Mouse (Mus musculus): ENCODE results near the gene Dlx5. TPM values are rescaled to one million over a fixed set of nuclear protein-coding genes. Genes with fewer than 3 reads are reported as not detected.

Gene Dlx5
- polyA plus RNA-seq, 1 experiment from 2014 or later: not detected

DNA sequence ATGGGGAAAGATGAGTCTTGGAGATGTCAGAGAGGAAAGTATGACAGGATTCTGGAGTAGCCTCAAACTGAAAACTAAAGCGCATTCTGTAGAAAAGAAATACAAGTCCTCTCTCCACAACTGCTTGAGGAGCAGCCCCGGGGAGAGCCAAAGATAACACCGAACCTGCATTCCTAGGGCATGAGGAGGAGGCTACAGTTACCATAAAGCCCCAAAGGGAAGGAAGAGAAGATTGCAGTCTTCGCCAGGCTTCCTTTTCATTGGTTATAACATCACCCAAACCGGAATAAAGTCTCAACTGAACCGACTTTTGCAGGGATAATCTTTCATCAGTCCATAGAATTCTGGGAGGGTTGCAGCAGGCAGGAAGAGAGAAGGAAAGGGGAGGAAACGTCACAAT lies 51.4 kb downstream of the Dlx5 start:
- Histone ChIP-seq H3K4me3 (replicated peaks) (no peak overlapping the region), H3K9ac (no peak overlapping the region), H3K4me2 (no peak overlapping the region), H3K27ac (replicated peaks) (no peak overlapping the region), H3K36me3 (replicated peaks) (no peaks in the 10 kb centered on the region), H3K27me3 (no peaks in the 10 kb centered on the region), H3K4me1 (replicated peaks) (no peaks in the 10 kb centered on the region), H3K9me3 (replicated peaks) (no peaks in the 10 kb centered on the region)
- WGBS (ENCODE audit: insufficient replicate concordance): 37% methylated on average over 7 of the region's 7 CpGs
- ATAC-seq (ENCODE audit: insufficient read depth): no peak

Other genes starting within 250 kb of the Dlx5 start
- not detected in 2 replicates for gene Dlx6, start 18.8 kb downstream of the Dlx5 start, polyA plus RNA-seq (2015; fragmentation: Nextera tagmentation; extraction: Ambion mirVana)
- gene Sdhaf3, start 73.9 kb upstream of the Dlx5 start, polyA plus RNA-seq (2015; fragmentation: Nextera tagmentation; extraction: Ambion mirVana): 1.6 and 1.8 TPM in 2 replicates

Measured in liver, embryonic 15.5 days (tissue).